Mouse (Mus musculus): ENCODE measurements around the gene Gnl2.

DNA sequence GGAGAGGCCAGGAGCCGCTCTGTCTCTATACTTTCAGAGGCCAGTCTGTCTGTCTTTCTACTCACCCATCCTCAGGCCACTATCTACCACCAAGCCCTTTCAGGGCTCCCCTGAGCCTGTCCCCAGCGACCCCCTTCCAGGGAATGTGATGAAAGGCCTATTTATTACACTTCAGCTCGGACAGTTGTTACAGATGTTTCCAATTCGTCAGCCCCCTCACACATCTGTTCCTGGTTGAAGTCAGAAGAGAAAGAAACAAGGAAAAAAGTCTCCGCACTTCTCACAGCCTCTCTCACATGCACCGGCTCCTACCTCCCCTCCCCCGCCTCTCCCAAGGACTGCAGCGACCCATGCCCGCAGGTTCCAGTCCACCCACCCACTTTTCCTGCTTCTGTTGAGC, 44.1 kb upstream of the Gnl2 start:
- no peak for TF ChIP-seq POLR2A (IDR thresholded peaks at IDR 0.05; ENCODE audit: low read depth, low read length)
- TF ChIP-seq CTCF (IDR thresholded peaks at IDR 0.05; ENCODE audit: borderline replicate concordance, insufficient read depth, low read length) = no peak

Measured in embryonic fibroblast, embryonic 13.5 days (primary cell).